Mouse (Mus musculus) heart, postnatal 0 days (tissue): ENCODE measurements around the gene Fam81b.
A peak's percentile ranks its signal among the peaks of the same experiment; 100 is the strongest.

ENCODE experiments used
- CTCF ChIP-seq: IDR thresholded peaks from 2 replicates; pipeline ENCODE4 v1.5.1; 2016; ENCODE audit warnings: antibody characterized with exemption, control low read depth, low read depth
- EP300 ChIP-seq: IDR thresholded peaks from 2 replicates; pipeline ENCODE4 v1.6.1; 2016; ENCODE audit warnings: antibody characterized with exemption, low read depth

GRCm38 (mm10) chr13:76215397-76215796, 89.5 kb downstream of the Fam81b start:
- TF ChIP-seq CTCF = peak; percentile 46
- no peak for TF ChIP-seq EP300
